Mouse (Mus musculus): ENCODE data around the gene Dgcr2.

Dgcr2 gene

GRCm38 (mm10) chr16:17898462-17898861, at the start of gene Dgcr2, which contains the start of gene Tssk2:
Dgcr2 (minus strand) TSS chr16:17898562.
Tssk2 (plus strand) TSS chr16:17898637.
- no peak for DNase-seq (ENCODE audit: low spot score in 2 of 2)

DNA sequence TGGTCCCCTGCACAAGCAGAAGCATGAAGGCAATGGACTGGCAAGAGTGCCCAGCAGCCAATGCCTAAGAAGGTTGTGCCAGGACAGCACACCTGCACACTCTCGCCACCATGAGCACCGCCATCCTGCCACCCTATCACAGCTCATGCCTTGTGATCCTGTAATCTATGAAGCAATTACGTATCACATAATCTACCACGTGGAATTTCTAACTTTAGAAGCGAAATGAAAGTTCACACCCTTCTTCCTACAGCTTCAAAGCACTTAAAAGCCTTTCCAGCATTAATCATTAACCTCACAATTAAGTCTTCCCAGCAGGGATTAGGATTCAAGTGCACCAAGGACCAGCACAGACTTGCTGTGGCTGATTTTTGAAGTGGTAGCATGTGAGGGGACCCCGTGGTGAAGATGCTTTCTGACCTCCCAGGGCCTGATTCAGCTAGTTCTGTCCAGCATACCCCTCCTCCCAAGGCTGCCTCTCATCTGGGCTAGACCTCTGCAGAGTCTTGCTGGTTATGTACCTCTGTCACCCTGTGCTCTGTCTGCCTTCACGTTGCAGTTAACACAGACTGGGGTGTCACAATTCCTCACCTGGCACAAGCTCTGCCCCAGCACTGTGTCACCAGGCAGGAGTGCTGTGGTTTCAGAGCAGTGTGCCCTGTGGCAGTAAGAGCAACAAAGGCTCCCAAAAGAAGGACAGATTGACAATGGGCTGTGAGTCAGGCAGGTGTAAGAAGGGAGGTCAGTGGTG, 46.9 kb upstream of the Dgcr2 start:
- DNase-seq (ENCODE audit: low spot score in 2 of 2): no peak

DNA sequence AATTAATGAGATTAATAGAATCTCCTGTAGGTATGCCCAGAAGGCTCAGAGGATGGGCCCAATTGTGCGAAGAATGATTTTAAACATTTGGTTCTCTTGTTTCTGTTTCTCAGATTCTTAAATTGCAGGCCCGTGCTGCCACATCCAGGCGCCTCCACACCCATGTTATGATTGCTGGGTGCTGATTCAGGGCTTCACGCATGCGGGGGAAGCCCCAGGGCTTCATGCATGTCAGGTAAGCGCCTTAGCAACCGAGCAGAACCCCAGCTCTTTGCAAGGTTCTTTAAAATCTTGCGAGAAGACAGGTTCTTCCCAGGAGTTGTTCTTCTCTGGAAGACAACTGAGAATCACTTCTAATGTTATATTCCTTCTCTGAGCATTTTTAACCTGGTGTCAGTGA, 45.1 kb upstream of the Dgcr2 start:
- no peak for DNase-seq (ENCODE audit: low spot score in 2 of 2)

DNA sequence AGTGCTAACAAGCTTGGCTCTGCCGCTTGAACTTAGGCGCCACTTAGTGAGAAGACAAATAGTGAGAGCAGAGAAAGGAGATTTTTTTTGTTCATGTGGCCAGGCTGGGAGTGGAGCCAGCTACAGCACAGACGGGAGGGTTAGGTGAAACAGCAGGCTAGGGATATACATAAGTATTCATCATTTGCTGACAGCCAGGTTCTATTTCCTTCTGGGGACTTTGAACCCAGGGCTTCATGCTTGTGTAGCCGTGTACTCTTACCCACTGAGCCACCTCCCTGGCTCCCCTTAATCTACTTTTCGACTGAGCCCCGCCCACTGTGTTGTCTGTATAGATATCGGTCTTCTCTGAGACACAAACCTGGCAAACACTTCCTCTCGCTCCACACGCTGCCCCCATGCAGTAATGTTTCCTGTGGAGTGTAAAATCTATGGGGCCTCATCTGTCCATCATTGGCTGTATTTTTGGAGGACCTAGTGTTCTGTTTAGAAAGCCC, 40.9 kb upstream of the Dgcr2 start:
- DNase-seq (ENCODE audit: low spot score in 2 of 2): no peak

GRCm38 (mm10) chr16:17938821-17939220, 40.5 kb upstream of the Dgcr2 start:
- DNase-seq (ENCODE audit: low spot score in 2 of 2): peak; percentile 54 to 67

- no peak for DNase-seq (ENCODE audit: low spot score in 2 of 2)
These were observed 39.8 kb upstream of the Dgcr2 start for GRCm38 (mm10) chr16:17938187-17938586.

DNA sequence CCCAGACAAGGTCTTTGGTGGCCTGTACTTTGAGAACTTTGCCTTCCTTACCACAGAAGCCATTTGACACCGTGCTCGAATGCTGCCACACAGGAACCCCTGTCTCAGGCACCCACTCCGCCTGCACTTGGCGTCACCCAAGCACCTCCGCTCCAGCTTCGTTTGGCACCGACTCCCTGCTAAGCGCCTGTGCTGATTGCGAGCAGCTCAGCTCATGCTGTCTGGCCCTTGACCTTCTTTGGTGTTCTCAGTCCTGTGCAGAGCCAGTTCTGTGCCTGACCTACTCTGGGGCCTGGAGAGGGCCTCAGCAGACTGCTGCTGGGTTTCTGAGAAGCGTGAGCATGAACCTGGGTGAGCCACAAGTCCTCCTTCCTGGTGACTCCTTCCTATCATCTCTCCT, 38.4 kb upstream of the Dgcr2 start:
- DNase-seq (ENCODE audit: low spot score in 2 of 2): no peak

DNA sequence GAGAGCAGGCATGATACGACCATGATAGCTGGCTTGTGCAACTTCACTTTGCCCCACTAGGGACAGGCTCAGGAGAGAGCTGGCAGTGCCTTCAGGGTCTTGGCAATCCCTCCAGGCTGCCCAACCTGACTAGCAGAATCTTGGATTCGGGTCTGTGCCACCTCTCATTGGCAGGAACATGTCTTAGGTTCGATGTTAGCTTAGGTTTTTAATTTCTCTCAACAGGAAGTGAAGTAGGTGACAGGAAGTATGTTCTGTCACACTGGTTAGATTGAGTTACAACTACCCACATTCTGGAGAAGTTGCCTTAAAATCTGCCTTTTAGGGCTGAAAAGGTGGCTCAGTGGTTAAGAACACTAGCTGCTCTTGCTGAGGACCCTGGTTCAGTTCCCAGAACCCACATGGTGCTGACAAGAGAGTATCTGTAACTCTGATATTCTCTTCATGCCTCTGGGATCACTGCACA, 36.1 kb upstream of the Dgcr2 start:
- no peak for DNase-seq (ENCODE audit: low spot score in 2 of 2)

DNA sequence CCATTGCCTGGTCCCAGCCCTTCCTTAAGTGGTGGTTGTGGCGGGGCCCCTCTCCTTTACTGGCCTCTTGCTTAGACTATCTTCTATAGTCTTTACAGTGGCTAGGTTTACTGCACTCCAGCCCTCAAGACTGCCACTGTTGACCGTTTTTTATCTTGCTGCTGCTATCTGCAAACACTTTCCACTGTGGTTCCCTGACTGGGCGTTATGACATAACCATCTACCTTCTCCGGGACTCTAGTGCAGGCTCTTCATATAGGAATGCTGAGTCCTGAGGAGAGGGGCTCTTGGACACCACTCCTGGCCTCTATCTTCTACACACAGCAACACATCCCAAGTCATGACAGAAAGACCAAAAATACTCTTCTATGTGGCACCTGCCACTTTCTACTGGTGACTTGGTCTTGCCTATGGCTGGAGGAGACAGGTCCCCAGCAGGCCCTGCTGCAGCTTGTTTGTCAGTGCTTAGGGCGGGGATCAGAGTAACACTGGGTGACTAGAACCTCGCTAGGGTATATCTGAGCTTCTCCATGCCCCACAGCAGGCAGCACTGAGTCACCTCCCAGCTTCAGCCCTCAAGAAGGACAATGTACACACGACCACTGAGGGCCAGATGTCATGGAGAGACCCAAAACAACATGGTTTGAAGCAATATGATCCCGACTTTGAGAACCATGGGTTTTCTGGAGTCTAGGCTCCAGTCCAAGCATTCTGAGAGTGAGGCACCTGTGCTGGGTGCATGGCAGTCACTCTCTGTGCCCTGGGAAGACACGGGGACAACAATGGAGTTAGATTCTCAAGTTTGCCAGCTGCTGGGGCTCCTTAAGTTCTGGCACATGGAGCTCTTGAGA, 35.5 kb upstream of the Dgcr2 start:
- no peak for DNase-seq (ENCODE audit: low spot score in 2 of 2)

- DNase-seq (ENCODE audit: low spot score in 2 of 2): no peak
These were observed 33.6 kb upstream of the Dgcr2 start for GRCm38 (mm10) chr16:17931906-17932460.

- DNase-seq (ENCODE audit: low spot score in 2 of 2): no peak
These were observed 31.3 kb upstream of the Dgcr2 start for GRCm38 (mm10) chr16:17929631-17930030.

DNA sequence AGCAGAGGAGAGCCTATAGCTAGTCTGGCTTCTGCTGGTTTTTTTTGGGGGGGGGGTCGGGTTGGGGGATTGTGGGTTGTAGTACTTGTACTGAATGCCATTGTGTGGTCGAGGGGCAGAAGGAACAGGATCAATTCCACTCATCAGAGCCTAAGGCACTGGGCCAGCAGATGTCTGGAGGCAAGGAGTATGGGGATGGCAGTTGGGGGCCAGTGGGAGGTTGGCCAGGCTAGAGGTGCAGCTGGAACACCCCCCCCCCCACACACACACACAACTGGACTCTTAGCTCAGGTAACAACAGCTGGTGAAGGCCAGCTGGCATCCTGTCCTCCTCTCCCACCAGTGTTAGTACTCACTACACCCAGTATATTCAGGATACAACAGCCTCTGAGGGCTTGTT, 30.8 kb upstream of the Dgcr2 start:
- DNase-seq (ENCODE audit: low spot score in 2 of 2): no peak

DNA sequence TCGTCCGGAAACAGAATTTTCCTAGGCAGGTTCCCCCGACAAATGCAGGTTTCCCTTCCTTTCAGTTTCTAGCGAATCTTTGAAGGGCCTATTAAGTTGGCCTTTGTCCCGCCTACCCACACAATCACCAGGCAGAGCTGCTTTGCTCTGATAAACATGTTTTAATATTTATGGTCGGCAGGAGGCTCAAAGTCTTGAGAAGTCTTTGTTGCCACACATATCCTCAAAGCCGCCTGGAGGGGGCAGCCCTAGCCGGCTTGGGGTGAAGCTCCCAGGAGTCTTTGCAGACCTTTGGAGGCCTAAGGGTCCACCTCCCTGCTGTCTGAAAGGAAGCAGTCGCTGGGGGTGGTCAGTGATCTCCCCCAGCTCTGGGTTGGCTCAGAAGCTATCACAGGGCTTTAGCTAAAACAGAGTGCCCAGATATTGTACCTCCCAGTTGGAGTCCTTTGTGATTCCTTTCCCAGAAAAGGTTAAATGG, 30.3 kb upstream of the Dgcr2 start:
- peak; percentile 47 to 69 for DNase-seq (ENCODE audit: low spot score in 2 of 2)

DNA sequence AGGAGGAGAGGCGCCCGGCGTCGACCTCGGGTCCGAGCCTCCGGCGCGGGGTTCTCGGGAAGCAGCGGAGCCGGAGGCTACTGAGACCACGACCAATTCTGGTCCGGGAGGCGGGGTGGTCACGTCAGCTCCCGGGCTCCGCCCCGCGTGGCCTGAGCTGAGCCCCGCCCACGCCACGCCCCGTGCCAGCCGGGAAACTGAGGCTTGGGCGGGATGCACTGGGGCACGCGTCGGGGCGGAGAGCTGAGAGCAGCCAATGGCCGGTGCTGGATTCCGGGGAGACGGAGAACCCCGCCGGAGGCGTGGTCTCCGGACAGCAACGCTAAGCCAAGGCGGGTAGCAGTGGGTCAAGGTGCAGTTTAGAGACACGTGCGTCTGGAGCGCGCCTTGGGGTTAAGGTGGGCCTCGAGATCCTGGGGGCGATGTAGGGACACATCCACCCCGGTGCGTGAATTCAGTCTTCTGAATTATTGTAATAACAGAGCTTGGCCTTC, 29.8 kb upstream of the Dgcr2 start, which contains the start of gene Slc25a1:
TSS of gene Slc25a1 (minus strand) at position 133 of the 494 bp plus-strand sequence.
- DNase-seq (ENCODE audit: low spot score in 2 of 2): peak; percentile 60 to 61

GRCm38 (mm10) chr16:17927351-17928082, 29.2 kb upstream of the Dgcr2 start:
- DNase-seq (ENCODE audit: low spot score in 2 of 2): no peak

DNA sequence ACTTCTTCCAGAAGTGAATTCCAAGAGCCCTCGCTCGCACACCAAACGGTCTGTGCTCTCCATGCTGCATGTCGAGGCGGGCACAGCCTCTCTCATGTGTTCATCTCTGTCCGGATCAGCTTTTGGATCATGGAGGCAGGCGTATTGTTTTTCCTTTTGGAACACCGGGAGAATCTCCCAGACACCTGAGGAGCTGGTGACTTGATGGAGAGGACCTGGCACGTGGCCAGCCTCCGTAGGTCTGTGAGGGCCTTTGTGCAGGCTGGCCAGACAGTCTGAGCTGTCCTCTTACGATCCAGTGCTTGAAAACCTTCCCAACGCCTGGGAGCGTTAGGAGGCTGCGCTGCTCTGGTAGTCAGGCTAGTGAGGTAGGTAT, 23.8 kb upstream of the Dgcr2 start:
- no peak for DNase-seq (ENCODE audit: low spot score in 2 of 2)

DNA sequence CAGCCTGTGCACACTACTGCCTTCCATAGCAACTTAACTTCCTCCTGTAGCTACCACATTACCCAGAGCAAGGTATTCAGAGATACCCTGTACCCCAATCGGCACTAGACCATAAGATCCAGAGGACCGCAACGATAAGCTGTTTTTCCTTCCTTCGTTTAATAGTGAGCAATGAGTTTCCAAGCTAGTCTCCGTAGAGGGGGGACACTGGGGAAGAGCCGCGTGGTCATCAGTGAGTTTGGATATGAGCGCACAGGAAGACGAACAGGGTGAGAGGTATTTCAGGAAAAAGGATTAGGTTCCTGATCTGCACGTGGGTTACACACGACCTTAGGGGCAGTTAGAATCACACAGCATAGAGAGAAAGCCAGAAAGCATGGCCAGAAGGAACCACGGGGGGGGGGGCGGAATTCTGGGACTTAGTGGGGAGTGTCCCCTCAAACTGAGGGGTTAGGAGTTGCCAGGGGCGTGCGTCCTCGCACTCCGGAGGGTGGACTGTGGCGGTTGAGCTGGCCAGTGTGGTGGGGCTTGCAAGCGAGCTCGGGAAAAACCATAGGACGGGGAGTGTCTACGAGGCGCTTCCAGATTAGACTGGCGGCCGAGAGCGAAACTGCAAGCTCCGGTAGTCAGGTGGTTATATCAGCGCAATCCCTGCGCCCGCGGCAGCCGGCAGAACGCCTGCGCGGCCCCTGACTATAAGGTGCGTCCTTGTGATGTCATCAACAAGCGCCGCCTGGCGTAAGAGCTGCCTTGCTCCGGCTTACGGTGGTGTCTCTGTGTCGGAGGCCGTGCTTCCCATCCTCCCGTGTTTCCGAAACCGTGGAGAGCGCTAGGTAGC, 23.2 kb upstream of the Dgcr2 start:
- DNase-seq (ENCODE audit: low spot score in 2 of 2): peak; percentile 85 to 92

DNA sequence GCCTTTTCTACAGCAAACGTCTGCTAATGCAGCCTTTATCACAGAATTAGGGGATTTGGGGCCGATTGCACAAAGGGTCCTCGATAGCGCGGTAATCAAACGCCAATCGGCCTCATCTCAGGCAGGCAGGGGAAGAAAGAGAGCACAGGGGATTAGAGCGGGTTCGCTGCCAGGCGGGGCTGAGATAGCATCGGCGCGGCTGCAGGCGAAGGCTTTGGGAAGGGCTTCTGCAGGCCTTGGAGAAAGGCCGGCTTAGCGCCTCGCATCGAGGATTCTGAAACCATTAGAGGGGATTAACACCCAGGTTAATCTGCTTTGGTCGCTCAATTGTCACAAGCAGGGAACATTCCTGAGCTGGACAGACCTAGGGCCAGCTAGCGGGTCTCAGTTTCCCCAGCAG, 22.2 kb upstream of the Dgcr2 start:
- DNase-seq (ENCODE audit: low spot score in 2 of 2): no peak

GRCm38 (mm10) chr16:17914307-17915249, 16.2 kb upstream of the Dgcr2 start, which contains the start of gene Gsc2:
Gsc2 (minus strand) TSS chr16:17915059.
- DNase-seq (ENCODE audit: low spot score in 2 of 2): no peak
